8 mouse cellular contexts compared by ENCODE assay signal in the genomic region with DNA sequence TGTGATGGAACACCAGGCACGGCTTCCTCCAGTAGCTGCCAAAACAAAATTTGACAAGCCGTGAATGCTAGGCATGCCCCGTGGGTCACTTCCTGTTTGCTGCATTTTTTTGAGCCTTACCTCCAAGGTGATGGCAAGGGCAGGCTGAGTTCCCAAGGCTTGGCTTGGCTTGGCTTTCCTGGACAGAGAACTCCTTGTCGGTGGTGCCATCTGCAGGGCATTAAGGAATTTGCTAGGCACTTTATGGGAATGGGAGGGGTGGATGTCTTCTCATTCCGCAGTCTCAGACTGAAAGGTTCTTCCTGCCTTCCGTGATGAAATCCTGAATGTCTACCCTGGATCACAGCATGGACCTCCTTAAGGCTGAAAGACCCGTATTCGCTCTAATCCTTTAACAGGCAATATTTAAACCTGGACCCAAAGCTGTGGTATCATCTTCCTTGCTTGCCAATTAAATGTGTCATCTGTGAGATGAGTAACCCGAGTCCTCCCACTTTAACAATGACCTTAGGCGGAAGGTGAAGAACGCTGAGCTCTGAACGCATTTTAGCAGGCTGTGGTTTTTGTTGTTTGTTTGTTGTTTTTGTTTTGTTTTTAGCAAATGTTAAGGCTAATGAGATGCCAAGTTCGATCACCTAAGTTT. TPM values are rescaled to one million over a fixed set of nuclear protein-coding genes. Genes with fewer than 3 reads are reported as not detected.
A peak's percentile ranks its signal among the peaks of the same experiment; 100 is the strongest.
DNase-seq lines count a peak whose midpoint lies in the region; ATAC-seq and TF ChIP-seq lines count a peak whose summit lies in the region.

No protein-coding gene starts in this region.

- no peaks in the 10 kb centered on the region for H3K9me3 ChIP-seq in embryonic facial prominence, embryonic 14.5 days (ENCODE audit: control insufficient read depth, low read length)
- no peaks in the 10 kb centered on the region for H3K9me3 ChIP-seq in heart, embryonic 10.5 days
- no peaks in the 10 kb centered on the region for H3K9me3 ChIP-seq in limb, embryonic 12.5 days
- H3K9me3 ChIP-seq in midbrain, embryonic 16.5 days (replicated peaks; ENCODE audit: control insufficient read depth, low read length, poor library complexity, severe bottlenecking) = no peaks in the 10 kb centered on the region
- no peaks in the 10 kb centered on the region for H3K9me3 ChIP-seq in stomach, postnatal 0 days (ENCODE audit: control insufficient read depth, low read length)

- H3K27me3 ChIP-seq in embryonic facial prominence, embryonic 14.5 days (replicated peaks; ENCODE audit: control insufficient read depth, insufficient read depth, low read length) = no peaks in the 10 kb centered on the region
- H3K27me3 ChIP-seq in heart, embryonic 10.5 days (ENCODE audit: insufficient read depth, poor library complexity, severe bottlenecking) = no peaks in the 10 kb centered on the region
- H3K27me3 ChIP-seq in limb, embryonic 12.5 days = no peaks in the 10 kb centered on the region
- no peaks in the 10 kb centered on the region for H3K27me3 ChIP-seq in midbrain, embryonic 16.5 days (ENCODE audit: control insufficient read depth, insufficient read depth, low read depth, low read length)
- no peaks in the 10 kb centered on the region for H3K27me3 ChIP-seq in stomach, postnatal 0 days (ENCODE audit: control insufficient read depth, insufficient read depth, low read length)

- 0 out of 2 replicates have a peak overlapping the region, but pooled peaks have one; percentile 25 for H3K27ac ChIP-seq in embryonic facial prominence, embryonic 14.5 days (replicated peaks; ENCODE audit: low read depth, low read length)
- H3K27ac ChIP-seq in heart, embryonic 10.5 days = no peak overlapping the region
- 0 out of 2 replicates have a peak overlapping the region, but pooled peaks have one; percentile 29 for H3K27ac ChIP-seq in limb, embryonic 12.5 days
- no peak overlapping the region for H3K27ac ChIP-seq in midbrain, embryonic 16.5 days (ENCODE audit: low read length)
- no peak overlapping the region for H3K27ac ChIP-seq in stomach, postnatal 0 days (replicated peaks)

- peak; percentile 88 for TF ChIP-seq CTCF in stomach, postnatal 0 days (IDR thresholded peaks at IDR 0.05; ENCODE audit: low read depth)

- peak; percentile 55 for DNase-seq in CD4-positive helper T cell, adult 2 months (ENCODE audit: low read depth, low spot score)
- peak; percentile 81 for DNase-seq in adrenal gland, postnatal 10 days
- DNase-seq in embryonic facial prominence, embryonic 14.5 days (ENCODE audit: low spot score) = peak; percentile 92
- peak; percentile 94 for DNase-seq in heart, embryonic 10.5 days (ENCODE audit: low spot score)
- peak; percentile 91 to 93 for DNase-seq in kidney, adult 8-10 months
- DNase-seq in stomach, postnatal 0 days (ENCODE audit: low spot score) = peak; percentile 84

- no peak overlapping the region for H3K9ac ChIP-seq in embryonic facial prominence, embryonic 14.5 days (ENCODE audit: low read depth, low read length)
- no peak overlapping the region for H3K9ac ChIP-seq in limb, embryonic 12.5 days (replicated peaks)
- peak overlapping the region; percentile 25; the same call in 1 of the 2 replicates for H3K9ac ChIP-seq in midbrain, embryonic 16.5 days (ENCODE audit: low read depth, low read length)
- no peak overlapping the region for H3K9ac ChIP-seq in stomach, postnatal 0 days (ENCODE audit: low read length)

- peaks cover 9% of the 10 kb centered on the region for H3K36me3 ChIP-seq in embryonic facial prominence, embryonic 14.5 days (ENCODE audit: control insufficient read depth, insufficient read depth, low read length)
- peaks cover 21% of the 10 kb centered on the region for H3K36me3 ChIP-seq in heart, embryonic 10.5 days
- H3K36me3 ChIP-seq in limb, embryonic 12.5 days = peaks cover 17% of the 10 kb centered on the region
- H3K36me3 ChIP-seq in midbrain, embryonic 16.5 days (ENCODE audit: control insufficient read depth, insufficient read depth, low read length) = peaks cover 8% of the 10 kb centered on the region; the same call in 1 of the 2 replicates
- H3K36me3 ChIP-seq in stomach, postnatal 0 days (ENCODE audit: control insufficient read depth, insufficient read depth, low read length) = peaks cover 5% of the 10 kb centered on the region

- ATAC-seq in embryonic facial prominence, embryonic 14.5 days (ENCODE audit: low read depth) = peak; percentile 66
- 0 out of 2 replicates have a peak, but pooled peaks have one; percentile 60 for ATAC-seq in limb, embryonic 12.5 days (ENCODE audit: insufficient number of reproducible peaks, insufficient read depth, low FRiP score, low TSS enrichment, low read depth)
- peak; percentile 65; the same call in 1 of the 2 replicates for ATAC-seq in midbrain, embryonic 16.5 days
- ATAC-seq in stomach, postnatal 0 days (ENCODE audit: low FRiP score, low TSS enrichment) = peak; percentile 82

- 10% methylated on average over 13 of the region's 13 CpGs for WGBS in embryonic facial prominence, embryonic 14.5 days
- WGBS in heart, embryonic 10.5 days = 14% methylated on average over 13 of the region's 13 CpGs
- WGBS in limb, embryonic 12.5 days = 12% methylated on average over 13 of the region's 13 CpGs
- 14% methylated on average over 13 of the region's 13 CpGs for WGBS in midbrain, embryonic 16.5 days
- 15% methylated on average over 13 of the region's 13 CpGs for WGBS in stomach, postnatal 0 days

- TF ChIP-seq EP300 in stomach, postnatal 0 days (optimal IDR thresholded peaks at IDR 0.05) = no peak

- H3K4me1 ChIP-seq in embryonic facial prominence, embryonic 14.5 days (ENCODE audit: control insufficient read depth, insufficient read depth, low read length) = no peaks in the 10 kb centered on the region
- H3K4me1 ChIP-seq in heart, embryonic 10.5 days = peaks cover 12% of the 10 kb centered on the region
- peaks cover 13% of the 10 kb centered on the region for H3K4me1 ChIP-seq in limb, embryonic 12.5 days (replicated peaks)
- H3K4me1 ChIP-seq in midbrain, embryonic 16.5 days (ENCODE audit: control insufficient read depth, insufficient read depth, low read length) = peaks cover 20% of the 10 kb centered on the region
- no peaks in the 10 kb centered on the region for H3K4me1 ChIP-seq in stomach, postnatal 0 days (replicated peaks; ENCODE audit: control insufficient read depth, insufficient read depth)

- H3K4me3 ChIP-seq in embryonic facial prominence, embryonic 14.5 days (ENCODE audit: low read depth, low read length) = no peak overlapping the region
- peak overlapping the region; percentile 6; the same call in 1 of the 2 replicates for H3K4me3 ChIP-seq in heart, embryonic 10.5 days
- no peak overlapping the region for H3K4me3 ChIP-seq in limb, embryonic 12.5 days (replicated peaks)
- no peak overlapping the region for H3K4me3 ChIP-seq in midbrain, embryonic 16.5 days (ENCODE audit: low read depth, low read length)
- no peak overlapping the region for H3K4me3 ChIP-seq in stomach, postnatal 0 days (ENCODE audit: low read depth, low read length)

- H3K4me2 ChIP-seq in embryonic facial prominence, embryonic 14.5 days (ENCODE audit: low read depth, low read length) = 0 out of 2 replicates have a peak overlapping the region, but pooled peaks have one; percentile 7
- 0 out of 2 replicates have a peak overlapping the region, but pooled peaks have one; percentile 1 for H3K4me2 ChIP-seq in limb, embryonic 12.5 days
- H3K4me2 ChIP-seq in midbrain, embryonic 16.5 days (ENCODE audit: low read length) = peak overlapping the region; percentile 29; the same call in 1 of the 2 replicates
- no peak overlapping the region for H3K4me2 ChIP-seq in stomach, postnatal 0 days (replicated peaks; ENCODE audit: low read depth)

RNA-seq across cellular contexts. Expression of gene Tuba1b, which starts 5.6 kb away (rescaled TPM):
- total RNA-seq in adrenal gland, postnatal 10 days (2021) = 100 to 1,000 TPM; 329 to 414 TPM
- 1,523 and 1,643 TPM in 2 replicates for polyA plus RNA-seq in embryonic facial prominence, embryonic 14.5 days (2014; fragmentation: Nextera tagmentation; extraction: Ambion mirVana)
- polyA plus RNA-seq in heart, embryonic 10.5 days (2016; fragmentation: Nextera tagmentation; extraction: Ambion mirVana) = 1,935 and 2,007 TPM in 2 replicates
- 1,691 and 1,695 TPM in 2 replicates for polyA plus RNA-seq in limb, embryonic 12.5 days (2016; fragmentation: Nextera tagmentation; extraction: Ambion mirVana)
- 1,165 and 1,361 TPM in 2 replicates for polyA plus RNA-seq in midbrain, embryonic 16.5 days (2015; fragmentation: Nextera tagmentation; extraction: Ambion mirVana)
- polyA plus RNA-seq in stomach, postnatal 0 days (2015; fragmentation: Nextera tagmentation; extraction: Ambion mirVana) = 470 and 552 TPM in 2 replicates

RNA-seq across cellular contexts. Expression of gene Lmbr1l, which starts 10.7 kb away (rescaled TPM):
- total RNA-seq in adrenal gland, postnatal 10 days (2021) = 10 to 100 TPM; 17.7 to 27.7 TPM
- 3.9 and 4.3 TPM in 2 replicates for polyA plus RNA-seq in embryonic facial prominence, embryonic 14.5 days (2014; fragmentation: Nextera tagmentation; extraction: Ambion mirVana)
- 14.9 and 20.2 TPM in 2 replicates for polyA plus RNA-seq in heart, embryonic 10.5 days (2016; fragmentation: Nextera tagmentation; extraction: Ambion mirVana)
- 23.4 and 24.1 TPM in 2 replicates for polyA plus RNA-seq in limb, embryonic 12.5 days (2016; fragmentation: Nextera tagmentation; extraction: Ambion mirVana)
- polyA plus RNA-seq in midbrain, embryonic 16.5 days (2015; fragmentation: Nextera tagmentation; extraction: Ambion mirVana) = 27.9 and 33.5 TPM in 2 replicates
- polyA plus RNA-seq in stomach, postnatal 0 days (2015; fragmentation: Nextera tagmentation; extraction: Ambion mirVana) = 7.7 and 9.4 TPM in 2 replicates

RNA-seq across cellular contexts. Expression of gene Gm49450, which starts 24.6 kb away (rescaled TPM):
- total RNA-seq in adrenal gland, postnatal 10 days (2021) = not detected
- not detected in 2 replicates for polyA plus RNA-seq in embryonic facial prominence, embryonic 14.5 days (2014; fragmentation: Nextera tagmentation; extraction: Ambion mirVana)
- polyA plus RNA-seq in heart, embryonic 10.5 days (2016; fragmentation: Nextera tagmentation; extraction: Ambion mirVana) = not detected in 2 replicates
- not detected in 2 replicates for polyA plus RNA-seq in limb, embryonic 12.5 days (2016; fragmentation: Nextera tagmentation; extraction: Ambion mirVana)
- not detected in 2 replicates for polyA plus RNA-seq in midbrain, embryonic 16.5 days (2015; fragmentation: Nextera tagmentation; extraction: Ambion mirVana)
- polyA plus RNA-seq in stomach, postnatal 0 days (2015; fragmentation: Nextera tagmentation; extraction: Ambion mirVana) = not detected in 2 replicates

RNA-seq across cellular contexts. Expression of gene Tuba1a, which starts 24.8 kb away (rescaled TPM):
- total RNA-seq in adrenal gland, postnatal 10 days (2021) = 100 to 1,000 TPM; 202 to 313 TPM
- 1,836 and 1,958 TPM in 2 replicates for polyA plus RNA-seq in embryonic facial prominence, embryonic 14.5 days (2014; fragmentation: Nextera tagmentation; extraction: Ambion mirVana)
- 1,319 and 1,394 TPM in 2 replicates for polyA plus RNA-seq in heart, embryonic 10.5 days (2016; fragmentation: Nextera tagmentation; extraction: Ambion mirVana)
- 1,314 and 1,328 TPM in 2 replicates for polyA plus RNA-seq in limb, embryonic 12.5 days (2016; fragmentation: Nextera tagmentation; extraction: Ambion mirVana)
- 17,735 and 17,910 TPM in 2 replicates for polyA plus RNA-seq in midbrain, embryonic 16.5 days (2015; fragmentation: Nextera tagmentation; extraction: Ambion mirVana)
- polyA plus RNA-seq in stomach, postnatal 0 days (2015; fragmentation: Nextera tagmentation; extraction: Ambion mirVana) = 537 and 602 TPM in 2 replicates

RNA-seq across cellular contexts. Expression of gene Dhh, which starts 30.4 kb away (rescaled TPM):
- total RNA-seq in adrenal gland, postnatal 10 days (2021) = 1 to 10 TPM; 2.6 to 3.2 TPM
- polyA plus RNA-seq in embryonic facial prominence, embryonic 14.5 days (2014; fragmentation: Nextera tagmentation; extraction: Ambion mirVana) = 2.0 and 3.1 TPM in 2 replicates
- 2.9 and 3.0 TPM in 2 replicates for polyA plus RNA-seq in heart, embryonic 10.5 days (2016; fragmentation: Nextera tagmentation; extraction: Ambion mirVana)
- 0.52 and 0.74 TPM in 2 replicates for polyA plus RNA-seq in limb, embryonic 12.5 days (2016; fragmentation: Nextera tagmentation; extraction: Ambion mirVana)
- polyA plus RNA-seq in midbrain, embryonic 16.5 days (2015; fragmentation: Nextera tagmentation; extraction: Ambion mirVana) = 0.36 and 0.39 TPM in 2 replicates
- polyA plus RNA-seq in stomach, postnatal 0 days (2015; fragmentation: Nextera tagmentation; extraction: Ambion mirVana) = 0.89 and 1.1 TPM in 2 replicates

Comparison
In these comparisons a context has a peak if more than half of its experiments do, and no peak if none do; other contexts are left out.
1. H3K27ac ChIP-seq: peak in embryonic facial prominence, embryonic 14.5 days (single experiment) and limb, embryonic 12.5 days (single experiment); none in heart, embryonic 10.5 days (single experiment), midbrain, embryonic 16.5 days (single experiment) and stomach, postnatal 0 days (single experiment).
2. Peak in every context shown above with its lines, with median percentiles within 50 percentile points of each other: DNase-seq and ATAC-seq.